Mouse (Mus musculus): ENCODE results near the gene Tstd2. TPM values are rescaled to one million over a fixed set of nuclear protein-coding genes. Genes with fewer than 3 reads are reported as not detected.
A peak's percentile ranks its signal among the peaks of the same experiment; 100 is the strongest.

The Tstd2 gene
- polyA plus RNA-seq, 1 experiment from 2014 or later, result 72.8 TPM

DNA sequence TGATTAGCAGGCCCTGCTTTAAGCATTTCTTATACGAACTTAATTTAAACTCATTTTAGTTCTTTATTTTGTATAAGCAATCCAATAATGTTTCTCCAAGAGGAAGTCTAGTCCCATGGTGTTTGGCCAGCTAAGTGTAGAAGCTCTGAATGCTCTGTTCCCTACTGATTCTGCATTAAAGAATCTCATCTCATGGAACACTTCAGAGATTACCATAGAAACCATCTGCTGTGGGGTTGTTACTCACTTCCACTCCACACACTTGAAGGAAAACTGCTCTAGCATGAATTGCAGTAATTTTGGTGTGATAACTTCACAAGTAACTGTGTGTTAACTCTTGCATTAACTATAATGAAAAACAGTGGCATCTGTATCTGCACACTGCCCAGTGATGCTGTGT lies 8.4 kb upstream of the Tstd2 start:
- no peak overlapping the region for H3K4me3 ChIP-seq
- no peak for DNase-seq (ENCODE audit: low spot score)
- peaks cover 83% of the 10 kb centered on the region for H3K36me3 ChIP-seq
- H3K4me1 ChIP-seq, result no peaks in the 10 kb centered on the region
- no peaks in the 10 kb centered on the region for H3K9me3 ChIP-seq (replicated peaks)
- H3K27me3 ChIP-seq (ENCODE audit: low read depth, poor library complexity, severe bottlenecking), result no peaks in the 10 kb centered on the region
- no peak overlapping the region for H3K27ac ChIP-seq
- 97% methylated on average over 1 of the region's 1 CpGs for WGBS

DNA sequence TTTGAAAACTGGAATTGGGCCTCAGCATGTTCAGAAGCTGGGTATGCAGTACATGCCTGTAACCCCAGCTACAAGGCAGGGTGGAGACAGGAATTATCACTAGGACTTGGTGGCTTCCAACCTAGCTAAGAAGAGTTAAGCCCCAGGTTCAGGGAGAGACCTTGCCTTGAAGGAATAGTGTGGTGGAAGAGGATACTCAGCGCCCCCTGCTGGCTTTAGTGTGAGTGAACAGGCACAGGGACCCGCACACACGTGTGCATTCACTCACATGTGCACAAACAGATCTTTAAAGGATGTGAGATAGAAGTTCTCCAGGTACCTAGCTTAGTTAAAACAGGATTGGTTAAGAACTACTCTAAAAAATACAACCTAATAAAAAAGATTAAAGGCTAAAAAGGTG lies 5.8 kb upstream of the Tstd2 start:
- no peaks in the 10 kb centered on the region for H3K9me3 ChIP-seq (replicated peaks)
- 77% methylated on average over 3 of the region's 3 CpGs for WGBS
- peaks cover 9% of the 10 kb centered on the region for H3K4me1 ChIP-seq
- no peak overlapping the region for H3K4me3 ChIP-seq
- no peak overlapping the region for H3K27ac ChIP-seq
- no peaks in the 10 kb centered on the region for H3K27me3 ChIP-seq (ENCODE audit: low read depth, poor library complexity, severe bottlenecking)
- H3K36me3 ChIP-seq, result peaks cover 60% of the 10 kb centered on the region
- DNase-seq (ENCODE audit: low spot score), result peak; percentile 39

DNA sequence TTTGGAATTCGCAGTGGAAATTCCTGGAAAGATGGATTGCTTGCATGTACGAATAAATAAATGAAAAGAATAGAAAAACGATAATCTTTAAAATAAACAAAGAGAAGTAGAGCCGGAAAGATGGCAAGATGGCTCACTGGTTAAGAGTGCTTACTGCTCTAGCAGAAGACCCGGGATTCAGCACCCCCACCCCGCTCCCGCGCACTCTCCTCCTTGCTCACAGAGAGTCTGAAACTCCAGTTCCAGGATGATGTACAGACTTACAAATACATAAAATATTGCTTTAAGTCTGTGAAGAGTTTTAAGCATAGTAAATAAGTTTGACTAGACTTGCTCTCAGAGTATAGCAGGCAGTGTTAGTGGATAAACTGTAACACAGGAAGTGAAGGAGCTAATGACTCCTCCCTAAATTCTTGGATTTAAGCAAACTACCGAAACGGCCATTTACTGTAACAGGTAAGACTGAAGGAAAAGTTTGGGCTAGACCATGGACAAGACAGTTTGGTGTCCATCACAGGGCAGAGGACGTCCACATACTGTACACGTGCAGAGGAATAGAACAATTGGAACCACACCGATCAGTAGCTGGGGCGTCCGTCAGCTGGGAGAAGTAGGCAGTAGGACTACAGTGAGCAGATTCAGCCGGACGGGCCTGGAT lies 736 bp downstream of the Tstd2 start:
- peaks cover 18% of the 10 kb centered on the region for H3K4me1 ChIP-seq
- DNase-seq (ENCODE audit: low spot score), result peak; percentile 38
- no peaks in the 10 kb centered on the region for H3K27me3 ChIP-seq (ENCODE audit: low read depth, poor library complexity, severe bottlenecking)
- H3K27ac ChIP-seq, result peak overlapping the region; percentile 97
- no peaks in the 10 kb centered on the region for H3K9me3 ChIP-seq (replicated peaks)
- H3K4me3 ChIP-seq, result peak overlapping the region; percentile 93
- 7% methylated on average over 17 of the region's 17 CpGs for WGBS
- H3K36me3 ChIP-seq, result peaks cover 36% of the 10 kb centered on the region

DNA sequence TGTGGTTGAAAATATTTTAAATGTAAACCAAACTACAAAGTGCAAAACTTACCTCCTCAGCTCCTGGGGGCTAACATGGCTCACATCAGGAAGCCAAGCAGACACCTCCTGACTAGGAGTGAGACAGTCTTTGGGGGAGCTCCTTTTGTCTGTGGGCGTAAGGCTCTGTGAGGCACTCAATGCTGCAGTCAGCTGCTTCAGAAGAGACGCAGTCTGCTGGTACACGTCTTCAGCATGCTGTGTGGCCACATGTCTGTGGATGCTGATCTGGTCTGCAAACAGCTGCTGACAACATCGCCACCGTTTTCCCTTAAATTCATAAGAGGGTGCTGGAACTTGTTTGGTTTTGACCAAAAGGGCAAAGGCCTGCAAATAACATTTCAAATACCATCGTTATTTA lies 6.7 kb downstream of the Tstd2 start:
- Histone ChIP-seq H3K27ac (no peak overlapping the region), H3K36me3 (peaks cover 82% of the 10 kb centered on the region)
- 91% methylated on average over 6 of the region's 6 CpGs for WGBS

DNA sequence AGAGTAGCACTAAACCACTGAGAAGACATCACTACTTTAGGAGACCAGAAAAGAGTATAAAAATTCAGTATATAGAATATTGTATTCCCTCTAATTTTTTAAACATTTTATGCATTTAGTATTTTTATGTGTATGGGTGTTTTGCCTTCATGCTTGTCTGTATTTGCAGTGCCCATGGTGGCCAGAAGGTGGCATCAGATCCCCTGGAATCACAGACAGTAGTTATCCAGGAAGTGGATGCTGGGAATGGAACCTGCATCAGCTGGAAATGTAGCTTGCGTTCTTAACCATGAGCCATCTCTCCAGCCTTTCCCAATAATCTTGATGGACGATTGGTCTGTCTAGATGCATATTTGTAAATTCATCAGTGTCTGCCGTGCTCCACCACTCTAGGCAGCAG lies 8.3 kb downstream of the Tstd2 start:
- WGBS, result 77% methylated on average over 3 of the region's 3 CpGs
- no peaks in the 10 kb centered on the region for H3K4me1 ChIP-seq
- DNase-seq (ENCODE audit: low spot score), result peak; percentile 59
- H3K27ac ChIP-seq, result no peak overlapping the region
- peaks cover 94% of the 10 kb centered on the region for H3K36me3 ChIP-seq
- no peaks in the 10 kb centered on the region for H3K9me3 ChIP-seq (replicated peaks)
- no peak overlapping the region for H3K4me3 ChIP-seq
- H3K27me3 ChIP-seq (ENCODE audit: low read depth, poor library complexity, severe bottlenecking), result no peaks in the 10 kb centered on the region

More for the DNA sequence above, 6.7 kb downstream of the Tstd2 start:
- Histone ChIP-seq H3K27me3 (ENCODE audit: low read depth, poor library complexity, severe bottlenecking) (no peaks in the 10 kb centered on the region), H3K9me3 (replicated peaks) (no peaks in the 10 kb centered on the region), H3K4me3 (no peak overlapping the region), H3K4me1 (peaks cover 2% of the 10 kb centered on the region; the same call in 1 of the 2 replicates)
- no peak for DNase-seq (ENCODE audit: low spot score)

DNA sequence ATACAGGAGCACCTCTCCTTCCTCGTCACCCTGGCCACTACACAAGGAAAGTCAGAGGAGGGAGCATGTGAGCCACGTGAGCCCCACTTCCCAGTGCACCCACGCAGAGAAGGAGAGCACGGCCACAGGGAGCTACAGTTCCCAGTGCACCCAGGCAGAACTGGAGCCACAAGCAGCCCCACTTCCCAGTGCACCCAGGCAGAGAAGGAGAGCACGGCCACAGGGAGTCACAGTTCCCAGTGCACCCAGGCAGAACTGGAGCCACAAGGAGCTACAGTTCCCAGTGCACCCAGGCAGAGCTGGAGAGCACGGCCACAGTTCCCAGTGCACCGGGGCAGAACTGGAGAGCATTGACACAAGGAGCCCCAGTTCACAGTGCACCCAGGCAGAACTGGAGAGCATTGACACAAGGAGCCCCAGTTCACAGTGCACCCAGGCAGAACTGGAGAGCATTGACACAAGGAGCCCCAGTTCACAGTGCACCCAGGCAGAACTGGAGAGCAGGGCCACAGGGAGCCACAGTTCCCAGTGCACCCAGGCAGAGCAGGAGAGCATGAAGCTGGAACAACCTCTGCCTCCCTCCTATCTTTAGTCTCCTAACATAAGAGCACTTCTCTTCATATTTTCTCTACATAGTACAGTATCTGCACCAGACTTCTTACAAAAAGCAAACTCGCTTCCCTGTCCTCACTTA lies 9.0 kb downstream of the Tstd2 start:
- Histone ChIP-seq H3K27me3 (ENCODE audit: low read depth, poor library complexity, severe bottlenecking) (no peaks in the 10 kb centered on the region), H3K36me3 (peaks cover 95% of the 10 kb centered on the region)

DNA sequence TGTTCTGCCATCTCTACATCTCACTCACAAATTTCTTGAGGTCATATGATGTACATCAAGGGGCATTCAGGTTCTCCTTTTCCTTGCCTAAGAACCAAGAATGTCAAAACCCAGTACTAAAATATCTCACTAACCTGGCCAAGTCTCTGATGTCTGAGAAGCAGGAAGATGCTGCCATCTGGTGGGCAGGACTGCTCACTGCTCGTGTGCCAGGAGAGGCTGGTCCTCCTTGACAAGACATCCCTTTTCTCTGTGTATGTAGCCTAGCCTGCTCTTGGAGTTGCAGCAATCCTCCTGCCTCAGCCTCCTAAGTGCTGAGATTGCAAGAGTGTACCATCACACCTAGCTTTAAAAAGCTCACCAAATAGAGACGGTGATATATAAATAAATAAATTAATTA lies 12.0 kb downstream of the Tstd2 start:
- H3K4me3 ChIP-seq, result no peak overlapping the region
- H3K9me3 ChIP-seq (replicated peaks), result no peaks in the 10 kb centered on the region
- DNase-seq (ENCODE audit: low spot score), result peak; percentile 71
- H3K27ac ChIP-seq, result no peak overlapping the region
- WGBS, result 44% methylated on average over 2 of the region's 2 CpGs
- no peaks in the 10 kb centered on the region for H3K27me3 ChIP-seq (ENCODE audit: low read depth, poor library complexity, severe bottlenecking)
- no peaks in the 10 kb centered on the region for H3K4me1 ChIP-seq
- H3K36me3 ChIP-seq, result peaks cover 95% of the 10 kb centered on the region

More for the DNA sequence above, 9.0 kb downstream of the Tstd2 start:
- Histone ChIP-seq H3K9me3 (replicated peaks) (no peaks in the 10 kb centered on the region), H3K27ac (no peak overlapping the region), H3K4me3 (no peak overlapping the region), H3K4me1 (no peaks in the 10 kb centered on the region)
- no peak for DNase-seq (ENCODE audit: low spot score)
- 96% methylated on average over 8 of the region's 8 CpGs for WGBS

DNA sequence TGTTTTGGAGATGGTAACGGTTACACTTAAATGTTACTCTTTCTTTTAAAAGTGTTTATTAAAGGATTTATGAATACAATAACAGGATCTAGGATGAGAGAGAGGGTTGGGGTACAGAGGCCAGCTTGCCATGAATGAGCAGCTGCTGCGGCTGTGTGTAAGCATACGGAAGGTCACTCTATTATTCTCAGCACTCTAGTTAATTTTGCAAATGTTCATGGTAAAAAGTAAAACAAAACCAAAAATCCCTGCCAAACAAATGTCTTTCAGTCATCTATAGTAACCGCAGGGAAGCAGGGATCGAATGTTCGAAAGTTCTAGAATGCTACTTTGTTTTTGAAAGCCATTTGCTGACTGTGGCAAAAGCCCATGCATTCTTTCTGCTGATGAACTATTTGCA lies 15.1 kb downstream of the Tstd2 start:
- 98% methylated on average over 6 of the region's 6 CpGs for WGBS
- Histone ChIP-seq H3K4me3 (no peak overlapping the region), H3K4me1 (no peaks in the 10 kb centered on the region), H3K27me3 (ENCODE audit: low read depth, poor library complexity, severe bottlenecking) (no peaks in the 10 kb centered on the region), H3K36me3 (peaks cover 96% of the 10 kb centered on the region), H3K27ac (no peak overlapping the region), H3K9me3 (replicated peaks) (no peaks in the 10 kb centered on the region)
- no peak for DNase-seq (ENCODE audit: low spot score)

DNA sequence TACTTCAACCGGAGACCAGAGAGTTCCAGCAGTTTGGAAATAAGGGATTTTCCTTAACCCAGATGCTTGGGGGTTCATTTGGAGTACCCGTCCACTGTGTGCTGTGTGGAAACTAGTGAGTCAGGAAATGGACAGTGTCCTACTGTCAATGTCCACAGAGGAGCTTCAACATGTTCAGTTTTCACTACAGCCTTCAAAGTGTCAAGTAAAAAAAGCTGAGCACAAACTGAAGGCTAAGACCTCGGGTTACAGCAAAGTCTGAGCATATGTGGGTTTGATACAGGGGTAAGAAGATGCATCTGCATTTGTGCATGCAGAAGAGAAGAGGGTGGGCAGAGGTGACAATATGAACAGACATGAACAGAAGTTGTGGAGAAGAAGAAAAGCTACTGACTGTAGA lies 17.7 kb downstream of the Tstd2 start:
- no peaks in the 10 kb centered on the region for H3K9me3 ChIP-seq (replicated peaks)
- DNase-seq (ENCODE audit: low spot score), result no peak
- 90% methylated on average over 3 of the region's 3 CpGs for WGBS
- no peak overlapping the region for H3K4me3 ChIP-seq
- H3K27me3 ChIP-seq (ENCODE audit: low read depth, poor library complexity, severe bottlenecking), result no peaks in the 10 kb centered on the region
- no peaks in the 10 kb centered on the region for H3K4me1 ChIP-seq
- peaks cover 100% of the 10 kb centered on the region for H3K36me3 ChIP-seq
- H3K27ac ChIP-seq, result no peak overlapping the region

DNA sequence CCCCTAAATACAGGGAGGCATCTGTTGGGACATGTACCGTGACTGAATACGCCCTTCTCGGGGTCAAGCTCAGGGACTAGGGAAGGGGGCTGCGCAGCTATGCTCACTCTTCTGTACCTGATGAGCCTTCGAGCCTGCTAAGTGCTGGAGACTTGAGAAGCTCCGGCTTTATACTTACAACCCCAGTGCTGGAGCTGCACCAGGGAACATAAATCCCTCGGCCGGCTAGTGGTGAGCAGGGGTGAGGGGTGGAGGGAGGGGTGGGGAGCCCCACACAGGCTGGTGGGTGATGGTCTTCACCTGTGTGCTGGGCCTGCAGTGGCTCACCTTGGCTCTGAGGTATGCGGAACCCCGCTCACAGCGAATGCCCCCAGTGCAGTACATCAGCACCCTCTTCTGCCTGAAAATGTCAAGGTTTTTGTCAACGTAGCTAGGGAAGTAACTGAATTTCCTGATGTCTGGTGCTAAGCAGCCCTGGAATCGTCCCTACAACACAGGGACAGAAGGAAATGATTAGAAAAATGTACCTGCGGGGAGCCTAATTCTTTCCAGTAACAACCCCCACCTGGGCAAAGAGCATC lies 18.9 kb downstream of the Tstd2 start:
- no peak overlapping the region for H3K4me3 ChIP-seq
- no peak overlapping the region for H3K27ac ChIP-seq
- H3K4me1 ChIP-seq, result no peaks in the 10 kb centered on the region
- no peaks in the 10 kb centered on the region for H3K27me3 ChIP-seq (ENCODE audit: low read depth, poor library complexity, severe bottlenecking)
- DNase-seq (ENCODE audit: low spot score), result no peak
- WGBS, result 96% methylated on average over 14 of the region's 14 CpGs
- H3K36me3 ChIP-seq, result peaks cover 99% of the 10 kb centered on the region
- no peaks in the 10 kb centered on the region for H3K9me3 ChIP-seq (replicated peaks)

DNA sequence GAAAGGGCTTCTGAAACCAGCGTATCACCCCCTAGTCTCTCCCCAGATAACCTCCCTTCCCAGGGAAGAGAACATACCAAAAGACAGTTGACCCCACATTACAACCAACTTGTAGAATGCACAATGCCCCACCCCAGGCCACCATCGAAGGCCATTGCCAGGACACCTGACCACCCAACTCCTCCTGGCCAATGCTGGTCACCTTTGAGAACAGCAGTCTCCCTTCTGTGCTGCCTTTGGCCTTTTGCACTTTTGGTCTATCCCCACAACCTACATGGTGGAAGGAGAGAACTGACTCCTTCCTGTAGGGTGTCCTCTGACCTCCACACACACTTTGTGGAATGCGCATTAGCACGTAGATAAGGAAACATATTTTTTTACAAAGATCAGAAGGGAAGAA lies 21.0 kb downstream of the Tstd2 start:
- no peaks in the 10 kb centered on the region for H3K27me3 ChIP-seq (ENCODE audit: low read depth, poor library complexity, severe bottlenecking)
- H3K9me3 ChIP-seq (replicated peaks), result no peaks in the 10 kb centered on the region
- H3K4me1 ChIP-seq, result no peaks in the 10 kb centered on the region
- 96% methylated on average over 4 of the region's 4 CpGs for WGBS
- DNase-seq (ENCODE audit: low spot score), result no peak
- H3K27ac ChIP-seq, result no peak overlapping the region
- peaks cover 95% of the 10 kb centered on the region for H3K36me3 ChIP-seq
- no peak overlapping the region for H3K4me3 ChIP-seq

DNA sequence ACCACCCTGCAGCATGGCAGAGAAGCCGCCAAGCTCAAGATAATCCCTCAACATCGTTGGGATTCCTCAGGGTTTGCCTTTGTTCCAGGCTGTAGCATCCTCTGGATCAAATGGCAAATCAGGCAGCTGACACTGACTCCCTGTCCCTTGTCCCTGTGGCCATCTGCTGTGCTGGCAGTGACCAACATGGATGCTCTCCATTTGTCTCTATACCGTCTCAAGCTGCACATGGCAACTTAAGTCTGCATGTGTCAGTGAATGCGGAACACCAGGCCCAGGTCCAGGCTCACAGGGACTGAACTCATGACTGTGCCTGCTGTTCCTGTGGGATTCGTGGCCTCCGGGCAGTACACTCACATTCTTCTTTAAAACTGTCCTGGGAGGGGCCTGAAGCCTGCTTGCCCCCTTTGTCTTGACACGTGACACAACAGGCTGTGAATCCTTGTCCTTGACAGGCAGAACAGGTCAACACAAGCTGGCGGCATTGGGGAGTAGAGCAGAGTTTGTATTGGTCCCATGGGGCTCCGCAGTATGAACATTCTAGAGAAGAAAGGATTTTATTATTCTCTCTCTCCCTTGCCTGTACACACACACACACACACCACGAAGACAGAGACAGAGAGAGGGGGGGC lies 21.8 kb downstream of the Tstd2 start:
- no peak for DNase-seq (ENCODE audit: low spot score)
- Histone ChIP-seq H3K27me3 (ENCODE audit: low read depth, poor library complexity, severe bottlenecking) (no peaks in the 10 kb centered on the region), H3K4me3 (no peak overlapping the region), H3K4me1 (no peaks in the 10 kb centered on the region), H3K27ac (no peak overlapping the region), H3K9me3 (replicated peaks) (no peaks in the 10 kb centered on the region), H3K36me3 (peaks cover 86% of the 10 kb centered on the region)
- 89% methylated on average over 10 of the region's 10 CpGs for WGBS

DNA sequence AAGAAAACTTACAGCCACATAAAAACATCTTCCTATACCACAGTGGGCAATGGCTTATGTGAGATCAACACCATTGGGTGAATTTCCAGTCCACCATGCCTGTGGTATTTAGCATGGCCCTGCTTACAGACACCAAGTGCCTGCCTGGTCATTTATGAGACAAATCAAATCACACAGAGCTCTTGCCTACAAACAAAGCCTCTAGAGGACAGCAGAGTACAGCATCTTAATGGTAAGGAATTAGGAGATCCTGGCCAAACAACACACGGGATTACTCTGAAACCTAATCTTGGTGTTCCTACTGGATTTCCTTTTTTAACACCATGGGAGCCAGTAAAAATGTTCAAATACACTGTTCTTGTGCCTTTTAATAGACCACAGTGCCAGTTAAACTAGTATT lies 23.2 kb downstream of the Tstd2 start:
- WGBS, result 78% methylated on average over 1 of the region's 1 CpGs

More for the DNA sequence above, 23.2 kb downstream of the Tstd2 start:
- H3K27me3 ChIP-seq (ENCODE audit: low read depth, poor library complexity, severe bottlenecking), result no peaks in the 10 kb centered on the region
- no peaks in the 10 kb centered on the region for H3K4me1 ChIP-seq
- no peak for DNase-seq (ENCODE audit: low spot score)
- H3K36me3 ChIP-seq, result peaks cover 73% of the 10 kb centered on the region
- no peaks in the 10 kb centered on the region for H3K9me3 ChIP-seq (replicated peaks)
- H3K27ac ChIP-seq, result no peak overlapping the region
- no peak overlapping the region for H3K4me3 ChIP-seq
